In genomic region chr4:148044113-148044512, GRCm38 (mm10) we compare ENCODE assay signal across 32 mouse cellular contexts. TPM values are rescaled to one million over a fixed set of nuclear protein-coding genes. Genes with fewer than 3 reads are reported as not detected.
DNase-seq lines count a peak whose midpoint lies in the region; ATAC-seq lines count a peak whose summit lies in the region.
"Had no signal": no experiment of that assay in that cellular context is flagged by ENCODE, and none has a peak within 500 bp of the region (broad histone marks: within the 10 kb centered on the region; RNA-seq: fewer than 3 reads in every experiment).

No protein-coding gene starts in this region.

- peak overlapping the region; percentile 51 for H3K4me2 ChIP-seq in heart, embryonic 13.5 days
- H3K4me2 ChIP-seq in liver, embryonic 12.5 days = peak overlapping the region; percentile 52
- H3K4me2 ChIP-seq: intestine, embryonic 15.5 days; midbrain, embryonic 12.5 days had no signal

- peak overlapping the region; percentile 30 for H3K4me3 ChIP-seq in heart, embryonic 13.5 days
- peak overlapping the region; percentile 18; the same call in 1 of the 2 replicates for H3K4me3 ChIP-seq in liver, embryonic 12.5 days
- no peak overlapping the region for H3K4me3 ChIP-seq in macrophage (ENCODE audit: inconsistent target)
- H3K4me3 ChIP-seq: forebrain, embryonic 10.5 days; hindbrain, embryonic 10.5 days; intestine, embryonic 15.5 days; left cerebral cortex, adult 2 months; limb, embryonic 10.5 days; midbrain, embryonic 12.5 days had no signal

- 0 out of 2 replicates have a peak overlapping the region, but pooled peaks have one; percentile 50 for H3K9ac ChIP-seq in heart, embryonic 13.5 days
- peak overlapping the region; percentile 42; the same call in 1 of the 2 replicates for H3K9ac ChIP-seq in liver, embryonic 12.5 days
- H3K9ac ChIP-seq: forebrain, postnatal 0 days; intestine, embryonic 15.5 days; midbrain, embryonic 12.5 days had no signal

- intact Hi-C loops in heart, postnatal 14 days (cut with DNase I) = no loop called here

- peaks cover 99% of the 10 kb centered on the region for H3K79me2 ChIP-seq in macrophage (ENCODE audit: inconsistent target)

- whole genome bisulfite sequencing in heart, embryonic 13.5 days = 75% methylated on average over 2 of the region's 2 CpGs
- WGBS in liver, embryonic 12.5 days (ENCODE audit: insufficient replicate concordance) = 47% methylated on average over 2 of the region's 2 CpGs
- 84% methylated on average over 2 of the region's 2 CpGs for WGBS in macrophage (ENCODE audit: missing documents)

- peaks cover 50% of the 10 kb centered on the region for H3K36me3 ChIP-seq in heart, embryonic 13.5 days
- peaks cover 46% of the 10 kb centered on the region for H3K36me3 ChIP-seq in liver, embryonic 12.5 days
- H3K36me3 ChIP-seq in macrophage (ENCODE audit: inconsistent target) = peaks cover 34% of the 10 kb centered on the region

- peaks cover 59% of the 10 kb centered on the region for H3K4me1 ChIP-seq in heart, embryonic 13.5 days
- H3K4me1 ChIP-seq in liver, embryonic 12.5 days = peaks cover 97% of the 10 kb centered on the region

- ATAC-seq in heart, embryonic 13.5 days (ENCODE audit: extremely low read depth, insufficient number of reproducible peaks, low FRiP score, low TSS enrichment) = 0 out of 2 replicates have a peak, but pooled peaks have one; percentile 19
- ATAC-seq in liver, embryonic 12.5 days = peak; percentile 46
- ATAC-seq: forebrain, postnatal 0 days; hindbrain, embryonic 16.5 days; intestine, embryonic 15.5 days; lung, postnatal 0 days had no signal

- H3K27me3 ChIP-seq in heart, embryonic 13.5 days (replicated peaks) = no peaks in the 10 kb centered on the region
- H3K27me3 ChIP-seq in liver, embryonic 12.5 days (replicated peaks) = no peaks in the 10 kb centered on the region
- H3K27me3 ChIP-seq: intestine, embryonic 15.5 days; midbrain, embryonic 12.5 days had no signal

- H3K9me3 ChIP-seq in heart, embryonic 13.5 days = no peaks in the 10 kb centered on the region
- H3K9me3 ChIP-seq in liver, embryonic 12.5 days (replicated peaks) = no peaks in the 10 kb centered on the region
- H3K9me3 ChIP-seq: forebrain, embryonic 10.5 days; hindbrain, embryonic 10.5 days; intestine, embryonic 15.5 days; limb, embryonic 10.5 days; midbrain, embryonic 12.5 days had no signal

- DNase-seq in cerebellum, adult 9-11 months = peak; percentile 38
- no peak for DNase-seq in cerebellum, postnatal 36 days
- DNase-seq in heart, postnatal 14 days = no peak
- no peak for DNase-seq in lung, postnatal 10 days
- DNase-seq in frontal cortex, postnatal 25 days (ENCODE audit: low spot score in 2 of 2) = no peak
- DNase-seq: adrenal gland, postnatal 10 days; cerebellum, adult 18-20 months; embryo, embryonic 11 days; forebrain, postnatal 0 days; gastrocnemius, postnatal 36 days; kidney, adult 9 months; kidney, postnatal 4 days; thymus, adult 2 months; thymus, postnatal 4 days had no signal

- H3K27ac ChIP-seq in heart, embryonic 13.5 days (replicated peaks) = no peak overlapping the region
- H3K27ac ChIP-seq in liver, embryonic 12.5 days = peak overlapping the region; percentile 85
- peak overlapping the region; percentile 59 for H3K27ac ChIP-seq in macrophage
- H3K27ac ChIP-seq: forebrain, embryonic 10.5 days; hindbrain, embryonic 10.5 days; intestine, embryonic 15.5 days; left cerebral cortex, adult 2 months; limb, embryonic 10.5 days; midbrain, embryonic 12.5 days; stomach, postnatal 0 days had no signal

RNA-seq across cellular contexts. Expression of gene Mthfr, which starts 5.2 kb away (rescaled TPM):
- polyA plus RNA-seq in heart, embryonic 13.5 days (2015; fragmentation: Nextera tagmentation; extraction: Ambion mirVana) = 11.4 and 11.7 TPM in 2 replicates
- total RNA-seq in heart, postnatal 14 days (2021) = 10 to 100 TPM; 13.1 to 14.7 TPM
- polyA plus RNA-seq in liver, embryonic 12.5 days (2016; fragmentation: Nextera tagmentation; extraction: Ambion mirVana) = 14.0 and 14.7 TPM in 2 replicates
- total RNA-seq in macrophage (2018; cell fraction: chromatin; rRNA removed) = 1,000 to 10,000 TPM in 8 of 26 experiments, 100 to 1,000 TPM in 18; 115 to 1,272 (median 620) TPM
- 100 to 1,000 TPM in 12 of 26 experiments, 10 to 100 TPM in 14; 23.2 to 246 (median 81.8) TPM for total RNA-seq in macrophage (2018; cell fraction: cytosol; rRNA removed)
- total RNA-seq in macrophage (2018; cell fraction: nucleus; rRNA removed) = 1,000 to 10,000 TPM in 2 of 26 experiments, 100 to 1,000 TPM in 24; 118 to 1,016 (median 437) TPM
- polyA plus RNA-seq in macrophage (2018) = 23.2 to 110 TPM (median 45.0 TPM) in 3 replicates

RNA-seq across cellular contexts. Expression of gene Clcn6, which starts 5.5 kb away (rescaled TPM):
- 5.8 and 6.5 TPM in 2 replicates for polyA plus RNA-seq in heart, embryonic 13.5 days (2015; fragmentation: Nextera tagmentation; extraction: Ambion mirVana)
- total RNA-seq in heart, postnatal 14 days (2021) = 10 to 100 TPM in 1 of 2 experiments, 1 to 10 TPM in 1; 9.5 to 11.0 TPM
- polyA plus RNA-seq in liver, embryonic 12.5 days (2016; fragmentation: Nextera tagmentation; extraction: Ambion mirVana) = 2.1 and 2.4 TPM in 2 replicates
- 10 to 100 TPM; 27.8 to 95.4 (median 63.1) TPM for total RNA-seq in macrophage (2018; cell fraction: chromatin; rRNA removed)
- 10 to 100 TPM in 22 of 26 experiments, 1 to 10 TPM in 4; 8.4 to 18.4 (median 13.2) TPM for total RNA-seq in macrophage (2018; cell fraction: cytosol; rRNA removed)
- total RNA-seq in macrophage (2018; cell fraction: nucleus; rRNA removed) = 10 to 100 TPM; 33.8 to 86.0 (median 47.3) TPM
- polyA plus RNA-seq in macrophage (2018) = 9.4 to 11.3 TPM (median 9.5 TPM) in 3 replicates

RNA-seq across cellular contexts. Expression of gene Nppa, which starts 43.6 kb away (rescaled TPM):
- polyA plus RNA-seq in heart, embryonic 13.5 days (2015; fragmentation: Nextera tagmentation; extraction: Ambion mirVana) = 4,587 and 5,670 TPM in 2 replicates
- 1,000 to 10,000 TPM in 1 of 2 experiments, 100 to 1,000 TPM in 1; 590 to 1,636 TPM for total RNA-seq in heart, postnatal 14 days (2021)
- 1.3 and 2.0 TPM in 2 replicates for polyA plus RNA-seq in liver, embryonic 12.5 days (2016; fragmentation: Nextera tagmentation; extraction: Ambion mirVana)
- total RNA-seq in macrophage (2018; cell fraction: chromatin; rRNA removed) = not detected
- total RNA-seq in macrophage (2018; cell fraction: cytosol; rRNA removed) = not detected
- not detected for total RNA-seq in macrophage (2018; cell fraction: nucleus; rRNA removed)
- polyA plus RNA-seq in macrophage (2018) = not detected in 3 replicates
- total RNA-seq: adrenal gland, postnatal 10 days; forebrain, postnatal 0 days; gastrocnemius, postnatal 36 days; left cerebral cortex, adult 2 months; liver, adult 2 months; megakaryocyte progenitor cell, adult 5-6 weeks; monocyte, adult 5-6 weeks had no signal
- polyA plus RNA-seq: embryonic facial prominence, embryonic 14.5 days; intestine, embryonic 15.5 days; liver, adult 2 months; small intestine, adult 2 months had no signal

RNA-seq across cellular contexts. Expression of gene Agtrap, which starts 43.7 kb away (rescaled TPM):
- polyA plus RNA-seq in heart, embryonic 13.5 days (2015; fragmentation: Nextera tagmentation; extraction: Ambion mirVana) = 15.4 and 17.6 TPM in 2 replicates
- 10 to 100 TPM; 36.4 to 38.5 TPM for total RNA-seq in heart, postnatal 14 days (2021)
- 12.3 and 12.5 TPM in 2 replicates for polyA plus RNA-seq in liver, embryonic 12.5 days (2016; fragmentation: Nextera tagmentation; extraction: Ambion mirVana)
- total RNA-seq in macrophage (2018; cell fraction: chromatin; rRNA removed) = 10 to 100 TPM in 23 of 26 experiments, 1 to 10 TPM in 3; 8.8 to 44.7 (median 18.2) TPM
- 10 to 100 TPM; 29.5 to 60.2 (median 39.2) TPM for total RNA-seq in macrophage (2018; cell fraction: cytosol; rRNA removed)
- total RNA-seq in macrophage (2018; cell fraction: nucleus; rRNA removed) = 10 to 100 TPM; 19.2 to 45.2 (median 31.9) TPM
- 19.8 to 35.9 TPM (median 33.6 TPM) in 3 replicates for polyA plus RNA-seq in macrophage (2018)

RNA-seq across cellular contexts. Expression of gene Nppb, which starts 58.5 kb away (rescaled TPM):
- 187 and 230 TPM in 2 replicates for polyA plus RNA-seq in heart, embryonic 13.5 days (2015; fragmentation: Nextera tagmentation; extraction: Ambion mirVana)
- total RNA-seq in heart, postnatal 14 days (2021) = 100 to 1,000 TPM in 1 of 2 experiments, 10 to 100 TPM in 1; 74.4 to 148 TPM
- not detected in 2 replicates for polyA plus RNA-seq in liver, embryonic 12.5 days (2016; fragmentation: Nextera tagmentation; extraction: Ambion mirVana)
- not detected for total RNA-seq in macrophage (2018; cell fraction: chromatin; rRNA removed)
- total RNA-seq in macrophage (2018; cell fraction: cytosol; rRNA removed) = not detected
- total RNA-seq in macrophage (2018; cell fraction: nucleus; rRNA removed) = not detected
- polyA plus RNA-seq in macrophage (2018) = not detected in 3 replicates
- total RNA-seq: adrenal gland, postnatal 10 days; forebrain, postnatal 0 days; gastrocnemius, postnatal 36 days; layer of hippocampus, postnatal 10 days; left cerebral cortex, adult 2 months; liver, adult 2 months; megakaryocyte progenitor cell, adult 5-6 weeks; monocyte, adult 5-6 weeks had no signal
- polyA plus RNA-seq: embryonic facial prominence, embryonic 14.5 days; forebrain, embryonic 10.5 days; hindbrain, embryonic 10.5 days; intestine, embryonic 15.5 days; limb, embryonic 10.5 days; liver, adult 2 months; lung, postnatal 0 days; midbrain, embryonic 12.5 days; small intestine, adult 2 months; stomach, postnatal 0 days had no signal

Comparison
In these comparisons a context has a peak if more than half of its experiments do, and no peak if none do; other contexts are left out.
1. RNA of gene Nppa, which starts 43.6 kb away (polyA plus RNA-seq): 4,587 to 5,670 TPM in heart, embryonic 13.5 days; 1.3 to 2.0 TPM in liver, embryonic 12.5 days and not detected in macrophage; every median in the first group is over 1,000 times any median in the second.